Mouse (Mus musculus) cortical plate, adult 2 months (tissue): ENCODE results near the gene Mapkapk2. TPM values are rescaled to one million over a fixed set of nuclear protein-coding genes. Genes with fewer than 3 reads are reported as not detected.

Source experiments
- H3K27ac ChIP-seq: fragments of 200-500 bp; 2 replicates; pipeline ENCODE4 v1.5.1; 2012; ENCODE audit warnings: low read length, control low read depth, inconsistent platforms; ENCODE audit not compliant: insufficient read depth
- H3K4me1 ChIP-seq: fragments of 200-500 bp; 2 replicates; pipeline ENCODE4 v1.6.1; 2011; ENCODE audit warnings: low read length; ENCODE audit not compliant: control insufficient read depth, insufficient read depth
- H3K4me3 ChIP-seq: fragments of 200-500 bp; 2 replicates; pipeline ENCODE4 v1.5.1; 2011; ENCODE audit warnings: mild to moderate bottlenecking, low read length, control low read depth; ENCODE audit not compliant: insufficient read depth
- CTCF ChIP-seq: fragments of 200-500 bp; IDR thresholded peaks from 2 replicates; pipeline ENCODE4 v1.5.1; 2011; ENCODE audit warnings: mild to moderate bottlenecking, control low read depth, low read length; ENCODE audit not compliant: insufficient read depth; ENCODE audit errors: extremely low read depth
- POLR2A ChIP-seq: fragments of 200-500 bp; IDR thresholded peaks from 2 replicates; pipeline ENCODE4 v1.6.1; 2011; ENCODE audit warnings: mild to moderate bottlenecking, low read length, control low read depth; ENCODE audit not compliant: insufficient read depth; ENCODE audit errors: extremely low read depth
- polyA plus RNA-seq: library from polyadenylated mRNA; depleted of rRNA; stranded (reverse); fragments of >200 nt; gene quantifications from 2 replicates; pipeline ENCODE4 v1.2.3, GENCODE M21; 2012

The Mapkapk2 gene
- polyA plus RNA-seq, 1 experiment: 26.4 TPM

- Histone ChIP-seq H3K27ac (no peak overlapping the region), H3K4me1 (peaks cover 20% of the 10 kb centered on the region)
- no peak for TF ChIP-seq CTCF
- no peak for TF ChIP-seq POLR2A
Measured at GRCm38 (mm10) chr1:131085957-131086739, 11.5 kb downstream of the Mapkapk2 start.

GRCm38 (mm10) chr1:131085272-131085671 lies 12.4 kb downstream of the Mapkapk2 start:
- Histone ChIP-seq H3K4me1 (peaks cover 17% of the 10 kb centered on the region), H3K27ac (no peak overlapping the region), H3K4me3 (no peak overlapping the region)
- no peak for TF ChIP-seq POLR2A
- TF ChIP-seq CTCF: no peak

More at GRCm38 (mm10) chr1:131085957-131086739, 11.5 kb downstream of the Mapkapk2 start:
- no peak overlapping the region for H3K4me3 ChIP-seq

- no peak overlapping the region for H3K27ac ChIP-seq
- H3K4me1 ChIP-seq: peaks cover 15% of the 10 kb centered on the region
Measured at GRCm38 (mm10) chr1:131084289-131084688, 13.3 kb downstream of the Mapkapk2 start.

GRCm38 (mm10) chr1:131083609-131084008 lies 14.0 kb downstream of the Mapkapk2 start:
- TF ChIP-seq CTCF: no peak
- TF ChIP-seq POLR2A: no peak
- Histone ChIP-seq H3K4me3 (no peak overlapping the region), H3K27ac (no peak overlapping the region), H3K4me1 (peaks cover 16% of the 10 kb centered on the region)

More at GRCm38 (mm10) chr1:131084289-131084688, 13.3 kb downstream of the Mapkapk2 start:
- no peak for TF ChIP-seq POLR2A
- no peak overlapping the region for H3K4me3 ChIP-seq

- TF ChIP-seq POLR2A: no peak
- no peak for TF ChIP-seq CTCF
- H3K4me3 ChIP-seq: no peak overlapping the region
- peaks cover 16% of the 10 kb centered on the region for H3K4me1 ChIP-seq
- no peak overlapping the region for H3K27ac ChIP-seq
Measured at GRCm38 (mm10) chr1:131083122-131083521, 14.5 kb downstream of the Mapkapk2 start.

- H3K27ac ChIP-seq: no peak overlapping the region
- H3K4me1 ChIP-seq: peaks cover 6% of the 10 kb centered on the region
- H3K4me3 ChIP-seq: no peak overlapping the region
- TF ChIP-seq CTCF (no peak), POLR2A (no peak)
Measured at GRCm38 (mm10) chr1:131080686-131081085, 16.9 kb downstream of the Mapkapk2 start.

- Histone ChIP-seq H3K4me3 (no peak overlapping the region), H3K27ac (no peak overlapping the region), H3K4me1 (peaks cover 10% of the 10 kb centered on the region)
- TF ChIP-seq POLR2A (no peak), CTCF (no peak)
Measured at GRCm38 (mm10) chr1:131079762-131080161, 17.9 kb downstream of the Mapkapk2 start.

- no peak for TF ChIP-seq POLR2A
- TF ChIP-seq CTCF: no peak
- no peak overlapping the region for H3K4me3 ChIP-seq
- peaks cover 14% of the 10 kb centered on the region for H3K4me1 ChIP-seq
- H3K27ac ChIP-seq: no peak overlapping the region
Measured at GRCm38 (mm10) chr1:131078761-131079330, 18.8 kb downstream of the Mapkapk2 start.

GRCm38 (mm10) chr1:131075098-131075791 lies 22.4 kb downstream of the Mapkapk2 start:
- H3K27ac ChIP-seq: no peak overlapping the region
- peaks cover 16% of the 10 kb centered on the region for H3K4me1 ChIP-seq
- H3K4me3 ChIP-seq: no peak overlapping the region
- TF ChIP-seq POLR2A: no peak
- TF ChIP-seq CTCF: no peak
